Mouse (Mus musculus): ENCODE measurements at regions not wholly inside any gene's neighbourhood (a gene's known extent, or its start where the extent isn't known, plus 50 kb on each side); places are given as distances from the start of the nearest gene placed in this dataset.

DNA sequence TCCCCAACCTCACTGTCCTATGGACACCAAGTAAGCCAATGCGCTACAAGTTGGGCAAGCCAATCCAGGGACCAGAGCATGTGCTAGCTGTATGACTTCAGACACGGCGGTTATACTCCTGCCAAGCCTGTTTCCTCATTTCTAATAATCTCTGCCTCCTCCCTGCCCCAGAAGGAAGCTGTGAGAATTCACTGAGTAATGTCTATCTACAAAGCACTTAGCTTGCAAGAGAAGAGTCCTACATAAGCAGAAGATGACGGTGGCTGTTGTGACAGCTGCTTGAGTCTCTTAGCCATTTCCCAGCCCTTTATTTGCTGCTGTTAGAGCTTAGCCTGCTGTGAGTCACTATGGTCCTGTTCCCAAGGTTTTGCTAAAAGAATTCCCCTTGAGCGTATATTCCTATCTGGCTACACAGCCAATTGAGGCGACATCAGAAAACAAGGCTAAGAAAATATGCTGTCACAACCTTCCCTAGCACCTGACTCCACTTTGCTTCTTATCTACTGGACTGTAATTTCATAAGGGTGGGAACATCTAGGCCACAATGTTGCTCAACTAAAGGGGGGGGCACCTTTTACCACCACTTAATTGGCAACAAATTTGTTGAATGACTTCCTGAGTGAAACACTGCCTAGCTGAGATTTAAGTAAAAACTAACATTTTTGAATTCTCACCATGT, 66.0 kb downstream of the Zfp36l1 start:
- DNase-seq (ENCODE audit: low read depth, low spot score), result peak; percentile 86
- H3K27me3 ChIP-seq (ENCODE audit: control insufficient read depth in 1 of 2, insufficient read depth in 2 of 2, low read length in 2 of 2), result no peaks in the 10 kb centered on the region
- H3K27ac ChIP-seq (ENCODE audit: control insufficient read depth, low read depth, low read length), result peak overlapping the region; percentile 16; the same call in 1 of the 2 replicates
- H3K36me3 ChIP-seq (ENCODE audit: control insufficient read depth in 1 of 2, insufficient read depth in 2 of 2, low read length in 2 of 2), result peaks cover 0 to 23% of the 10 kb centered on the region in 2 experiments; a peak in 2 of 4 replicates
- H3K9ac ChIP-seq (ENCODE audit: control insufficient read depth, low read depth, low read length, poor library complexity, severe bottlenecking), result no peak overlapping the region
- H3K9me3 ChIP-seq (replicated peaks; ENCODE audit: insufficient read depth, low read length), result no peaks in the 10 kb centered on the region
- H3K4me1 ChIP-seq (ENCODE audit: control insufficient read depth in 1 of 2, insufficient read depth in 2 of 2, low read length in 2 of 2), result peaks cover 11 to 18% of the 10 kb centered on the region in 2 experiments
- H3K4me3 ChIP-seq (ENCODE audit: control insufficient read depth in 1 of 2, insufficient read depth in 1 of 2, low read depth in 2 of 2, low read length in 2 of 2), result no peak overlapping the region
- no peaks in the 10 kb centered on the region for H3K79me2 ChIP-seq (ENCODE audit: control insufficient read depth, insufficient read depth, low read length, poor library complexity)
- TF ChIP-seq HCFC1 (IDR thresholded peaks at IDR 0.05; ENCODE audit: low read depth, low read length) (peak; percentile 34; the same call in 1 of the 2 replicates), BHLHE40 (IDR thresholded peaks at IDR 0.05; ENCODE audit: borderline replicate concordance, low read depth, low read length) (no peak), USF1 (IDR thresholded peaks at IDR 0.05; ENCODE audit: low read depth, low read length) (no peak), MXI1 (IDR thresholded peaks at IDR 0.05; ENCODE audit: low read depth, low read length) (peak; percentile 53), ETS1 (IDR thresholded peaks at IDR 0.05; ENCODE audit: low read depth, low read length) (peak; percentile 66), ZKSCAN1 (IDR thresholded peaks at IDR 0.05; ENCODE audit: low read depth, low read length) (no peak), NELFE (IDR thresholded peaks at IDR 0.05; ENCODE audit: low read depth, low read length) (no peak), E2F4 (IDR thresholded peaks at IDR 0.05; ENCODE audit: borderline replicate concordance, low read depth, low read length) (no peak), RCOR1 (IDR thresholded peaks at IDR 0.05; ENCODE audit: low read depth, low read length) (peak; percentile 38; the same call in 1 of the 2 replicates), EP300 (IDR thresholded peaks at IDR 0.05; ENCODE audit: low read depth in 1 of 2, low read length in 2 of 2) (peak; percentile 62; a peak in 2 of 4 replicates), KAT2A (conservative IDR thresholded peaks at IDR 0.05; ENCODE audit: low read depth, low read length) (no peak), GATA1 (IDR thresholded peaks at IDR 0.05; ENCODE audit: low read depth, low read length) (no peak), ZMIZ1 (IDR thresholded peaks at IDR 0.05; ENCODE audit: low read depth, low read length) (no peak), ZNF384 (IDR thresholded peaks at IDR 0.05; ENCODE audit: low read depth, low read length) (no peak), POLR2AphosphoS2 (IDR thresholded peaks at IDR 0.05; ENCODE audit: low read length) (no peak), GABPA (IDR thresholded peaks at IDR 0.05; ENCODE audit: low read depth, low read length) (no peak), ELF1 (IDR thresholded peaks at IDR 0.05; ENCODE audit: low read depth, low read length) (no peak), UBTF (IDR thresholded peaks at IDR 0.05; ENCODE audit: borderline replicate concordance, insufficient read depth, low read depth, low read length) (no peak), MAZ (IDR thresholded peaks at IDR 0.05; ENCODE audit: low read depth, low read length) (no peak), CTCF (IDR thresholded peaks at IDR 0.05 in 2 of 3, conservative IDR thresholded peaks at IDR 0.05 in 1 of 3; ENCODE audit: control insufficient read depth in 1 of 3, insufficient read depth in 1 of 3, low read depth in 2 of 3, low read length in 3 of 3, poor library complexity in 1 of 3, severe bottlenecking in 1 of 3) (no peak), SIN3A (IDR thresholded peaks at IDR 0.05; ENCODE audit: low read length) (peak; percentile 12; the same call in 1 of the 2 replicates), JUND (IDR thresholded peaks at IDR 0.05; ENCODE audit: low read depth, low read length) (no peak), TBP (IDR thresholded peaks at IDR 0.05; ENCODE audit: low read depth, low read length) (no peak), MYB (IDR thresholded peaks at IDR 0.05; ENCODE audit: low read depth, low read length) (peak; percentile 31; the same call in 1 of the 2 replicates), POLR2A (IDR thresholded peaks at IDR 0.05; ENCODE audit: control insufficient read depth in 1 of 2, insufficient read depth in 1 of 2, low read depth in 1 of 2, low read length in 2 of 2, poor library complexity in 1 of 2) (no peak), ZC3H11A (IDR thresholded peaks at IDR 0.05; ENCODE audit: low read depth, low read length) (no peak), POLR2AphosphoS5 (IDR thresholded peaks at IDR 0.05; ENCODE audit: borderline replicate concordance, low read depth, low read length) (no peak), MAX (IDR thresholded peaks at IDR 0.05; ENCODE audit: low read length) (peak; percentile 84), MEF2A (IDR thresholded peaks at IDR 0.05; ENCODE audit: extremely low read depth, insufficient replicate concordance, low read depth, low read length, poor library complexity, severe bottlenecking) (no peak), SMC3 (IDR thresholded peaks at IDR 0.05; ENCODE audit: low read depth, low read length) (no peak), TCF12 (IDR thresholded peaks at IDR 0.05; ENCODE audit: low read depth, low read length) (peak; percentile 44), RAD21 (IDR thresholded peaks at IDR 0.05; ENCODE audit: low read depth, low read length) (no peak), CHD1 (IDR thresholded peaks at IDR 0.05; ENCODE audit: low read depth, low read length) (no peak), MAFK (IDR thresholded peaks at IDR 0.05; ENCODE audit: borderline replicate concordance, low read depth, low read length) (no peak), CHD2 (IDR thresholded peaks at IDR 0.05; ENCODE audit: low read length) (no peak), MYC (IDR thresholded peaks at IDR 0.05; ENCODE audit: low read depth, low read length) (peak; percentile 77; the same call in 1 of the 2 replicates), USF2 (IDR thresholded peaks at IDR 0.05; ENCODE audit: borderline replicate concordance in 1 of 2, insufficient read depth in 1 of 2, low read depth in 1 of 2, low read length in 2 of 2) (no peak)
